In the genomic region with DNA sequence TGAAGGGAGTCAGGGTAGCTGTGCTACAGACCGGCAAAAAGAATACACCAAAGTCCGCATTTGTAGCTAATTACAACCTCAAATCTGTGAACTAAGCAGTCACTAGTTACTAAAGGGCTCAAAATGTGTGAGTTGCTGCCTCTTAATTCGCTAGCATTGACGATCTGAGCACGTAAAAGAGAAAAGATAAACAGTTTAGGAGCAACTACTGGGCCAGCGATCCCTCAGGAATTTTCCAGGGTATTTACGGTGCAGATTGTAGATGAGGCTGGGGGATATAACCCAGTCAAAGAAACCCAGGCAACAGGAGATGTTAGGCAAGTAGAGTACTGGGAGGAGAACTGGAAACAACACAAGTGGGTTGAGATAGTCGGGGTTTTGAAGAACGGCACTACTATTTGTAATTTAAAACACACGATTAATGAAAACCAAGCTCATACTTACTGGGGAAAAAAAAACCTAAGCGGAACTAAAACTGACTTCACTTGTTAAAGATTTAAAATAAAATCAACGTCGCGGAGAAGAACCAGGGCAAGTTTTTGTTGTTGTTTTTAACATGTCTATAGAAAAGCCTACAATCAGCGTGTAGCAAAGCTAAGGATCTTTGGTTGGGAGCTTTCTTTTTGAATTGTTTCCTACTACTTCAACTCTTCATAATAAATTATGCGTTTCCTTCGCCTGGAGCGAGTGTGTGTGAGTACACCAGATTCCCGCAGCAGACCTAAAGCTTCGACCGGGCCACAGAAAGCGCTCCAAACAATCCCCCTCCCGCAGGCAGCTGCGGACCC, we compare ENCODE assay signal across 8 mouse cellular contexts.
DNase-seq lines count a peak whose midpoint lies in the region; ATAC-seq and TF ChIP-seq lines count a peak whose summit lies in the region.

No protein-coding gene starts in this region.

- no peaks in the 10 kb centered on the region for H3K9me3 ChIP-seq in limb, embryonic 11.5 days (ENCODE audit: control insufficient read depth, low read length)

- H3K4me2 ChIP-seq in limb, embryonic 11.5 days (ENCODE audit: low read depth, severe bottlenecking) = peak overlapping the region; percentile 69

- WGBS in limb, embryonic 11.5 days = under 1% methylated on average over 24 of the region's 24 CpGs

- peaks cover 11% of the 10 kb centered on the region for H3K4me1 ChIP-seq in testis, adult 2 months (ENCODE audit: control insufficient read depth, insufficient read depth, low read length)
- no peaks in the 10 kb centered on the region for H3K4me1 ChIP-seq in limb, embryonic 11.5 days (ENCODE audit: control insufficient read depth, insufficient read depth, low read length)

- H3K36me3 ChIP-seq in testis, adult 2 months (ENCODE audit: control insufficient read depth, insufficient read depth, low read length) = no peaks in the 10 kb centered on the region
- no peaks in the 10 kb centered on the region for H3K36me3 ChIP-seq in limb, embryonic 11.5 days (ENCODE audit: control insufficient read depth, insufficient read depth, low read length)

- H3K27ac ChIP-seq in testis, adult 2 months (ENCODE audit: control insufficient read depth, insufficient read depth, low read depth, low read length) = peak overlapping the region; percentile 40
- peak overlapping the region; percentile 82 for H3K27ac ChIP-seq in limb, embryonic 11.5 days (replicated peaks; ENCODE audit: low read depth, low read length)

- ATAC-seq in limb, embryonic 11.5 days (ENCODE audit: insufficient number of reproducible peaks, low FRiP score, low TSS enrichment, low read depth) = peak; percentile 17; the same call in 1 of the 2 replicates

- H3K27me3 ChIP-seq in testis, adult 2 months (ENCODE audit: control insufficient read depth, insufficient read depth, low read length) = no peaks in the 10 kb centered on the region
- no peaks in the 10 kb centered on the region for H3K27me3 ChIP-seq in limb, embryonic 11.5 days (ENCODE audit: control insufficient read depth, insufficient read depth, low read length)

- no peak for TF ChIP-seq POLR2A in testis, adult 2 months (IDR thresholded peaks at IDR 0.05; ENCODE audit: control insufficient read depth, low read depth, low read length)

- no peak for TF ChIP-seq CTCF in testis, adult 2 months (IDR thresholded peaks at IDR 0.05; ENCODE audit: control insufficient read depth, insufficient read depth, insufficient replicate concordance, low read depth, low read length)

- peak overlapping the region; percentile 97 for H3K9ac ChIP-seq in limb, embryonic 11.5 days (ENCODE audit: low read length)

- H3K4me3 ChIP-seq in testis, adult 2 months (ENCODE audit: control insufficient read depth, low read depth, low read length) = peak overlapping the region; percentile 86
- H3K4me3 ChIP-seq in limb, embryonic 11.5 days (ENCODE audit: low read depth, low read length) = peak overlapping the region; percentile 85

- peak; percentile 52 for DNase-seq in adrenal gland, adult 2 months
- DNase-seq in adrenal gland, postnatal 14 days = no peak
- DNase-seq in testis, postnatal 10 days (ENCODE audit: low spot score) = no peak
- peak; percentile 42 for DNase-seq in limb, embryonic 11.5 days (ENCODE audit: low spot score)
- DNase-seq in retina, embryonic 14.5 days (ENCODE audit: low spot score) = peak; percentile 53
- DNase-seq in right cerebral cortex, postnatal 14 days = no peak
- no peak for DNase-seq in left cerebral cortex, adult 11 months (ENCODE audit: low spot score)

Comparison
In these comparisons a context has a peak if more than half of its experiments do, and no peak if none do; other contexts are left out.
1. DNase-seq: peak in adrenal gland, adult 2 months (single experiment), limb, embryonic 11.5 days (single experiment) and retina, embryonic 14.5 days (single experiment); none in adrenal gland, postnatal 14 days (single experiment), testis, postnatal 10 days (single experiment), right cerebral cortex, postnatal 14 days (single experiment) and left cerebral cortex, adult 11 months (single experiment).